Mouse (Mus musculus): ENCODE results near the gene Olfr1191-ps1. TPM values are rescaled to one million over a fixed set of nuclear protein-coding genes. Genes with fewer than 3 reads are reported as not detected.
"Not testable (repeated sequence)": the region's sequence is repeated elsewhere in the genome, so short reads cannot be mapped to it uniquely, and the experiment has no call there.

Gene Olfr1191-ps1
- not detected in 2 replicates for total RNA-seq (2017)

GRCm38 (mm10) chr2:88640242-88640641 is at the start of gene Olfr1191-ps1:
TSS of gene Olfr1191-ps1 (plus strand) at chr2:88640542.
- ATAC-seq (replicated peaks; ENCODE audit: low read depth, poor library complexity, severe bottlenecking) = not testable (repeated sequence)

- ATAC-seq (replicated peaks; ENCODE audit: low read depth, poor library complexity, severe bottlenecking) = no peak
These were observed 7.9 kb downstream of the Olfr1191-ps1 start, which contains the start of gene Olfr1192-ps1 for GRCm38 (mm10) chr2:88648209-88648608. TSS of gene Olfr1192-ps1 (plus strand) at chr2:88648509.

- not testable (repeated sequence) for ATAC-seq (replicated peaks; ENCODE audit: low read depth, poor library complexity, severe bottlenecking)
These were observed 35.0 kb downstream of the Olfr1191-ps1 start, which contains the start of gene Olfr1193 for GRCm38 (mm10) chr2:88675328-88675727. TSS of gene Olfr1193 (plus strand) at chr2:88675628.

GRCm38 (mm10) chr2:88689087-88689486 is 48.7 kb downstream of the Olfr1191-ps1 start, which contains the start of gene Olfr1195:
TSS of gene Olfr1195 (minus strand) at chr2:88689187.
- no peak for ATAC-seq (replicated peaks; ENCODE audit: low read depth, poor library complexity, severe bottlenecking)

Other genes starting within 250 kb of the Olfr1191-ps1 start
- not detected in 2 replicates for gene Olfr1179, start 234.1 kb upstream of the Olfr1191-ps1 start, total RNA-seq (2017)
- not detected in 2 replicates for gene Olfr1180, start 221.4 kb upstream of the Olfr1191-ps1 start, total RNA-seq (2017)
- gene Olfr1181, start 214.4 kb upstream of the Olfr1191-ps1 start, total RNA-seq (2017) = not detected in 2 replicates
- not detected in 2 replicates for gene Gm13757, start 191.4 kb upstream of the Olfr1191-ps1 start, total RNA-seq (2017)
- gene Olfr1183, start 185.7 kb upstream of the Olfr1191-ps1 start, total RNA-seq (2017) = not detected in 2 replicates
- not detected in 2 replicates for gene Olfr1184, start 156.9 kb upstream of the Olfr1191-ps1 start, total RNA-seq (2017)
- gene Olfr1185-ps1, start 147.2 kb upstream of the Olfr1191-ps1 start, total RNA-seq (2017) = not detected in 2 replicates
- not detected in 2 replicates for gene Olfr1186, start 122.0 kb upstream of the Olfr1191-ps1 start, total RNA-seq (2017)
- not detected in 2 replicates for gene Olfr1188, start 83.6 kb upstream of the Olfr1191-ps1 start, total RNA-seq (2017)
- gene Olfr1189, start 54.1 kb upstream of the Olfr1191-ps1 start, total RNA-seq (2017) = not detected in 2 replicates
- gene Olfr1192-ps1, start 8.0 kb downstream of the Olfr1191-ps1 start, total RNA-seq (2017) = not detected in 2 replicates
- gene Olfr1193, start 35.1 kb downstream of the Olfr1191-ps1 start, total RNA-seq (2017) = not detected in 2 replicates
- not detected in 2 replicates for gene Olfr1195, start 48.6 kb downstream of the Olfr1191-ps1 start, total RNA-seq (2017)
- not detected in 2 replicates for gene Olfr1196, start 64.1 kb downstream of the Olfr1191-ps1 start, total RNA-seq (2017)
- gene Olfr1197, start 91.8 kb downstream of the Olfr1191-ps1 start, total RNA-seq (2017) = not detected in 2 replicates
- gene Olfr1198, start 110.8 kb downstream of the Olfr1191-ps1 start, total RNA-seq (2017) = not detected in 2 replicates
- not detected in 2 replicates for gene Olfr1199, start 119.9 kb downstream of the Olfr1191-ps1 start, total RNA-seq (2017)
- gene Olfr1200, start 129.9 kb downstream of the Olfr1191-ps1 start, total RNA-seq (2017) = not detected in 2 replicates
- gene Olfr1201, start 152.5 kb downstream of the Olfr1191-ps1 start, total RNA-seq (2017) = not detected in 2 replicates
- not detected in 2 replicates for gene Olfr1202, start 174.0 kb downstream of the Olfr1191-ps1 start, total RNA-seq (2017)
- not detected in 2 replicates for gene Olfr1205, start 189.2 kb downstream of the Olfr1191-ps1 start, total RNA-seq (2017)
- gene Olfr1204, start 208.8 kb downstream of the Olfr1191-ps1 start, total RNA-seq (2017) = not detected in 2 replicates
- not detected in 2 replicates for gene Olfr1206, start 222.7 kb downstream of the Olfr1191-ps1 start, total RNA-seq (2017)